ENCODE assay signal across 15 mouse cellular contexts in the genomic region with DNA sequence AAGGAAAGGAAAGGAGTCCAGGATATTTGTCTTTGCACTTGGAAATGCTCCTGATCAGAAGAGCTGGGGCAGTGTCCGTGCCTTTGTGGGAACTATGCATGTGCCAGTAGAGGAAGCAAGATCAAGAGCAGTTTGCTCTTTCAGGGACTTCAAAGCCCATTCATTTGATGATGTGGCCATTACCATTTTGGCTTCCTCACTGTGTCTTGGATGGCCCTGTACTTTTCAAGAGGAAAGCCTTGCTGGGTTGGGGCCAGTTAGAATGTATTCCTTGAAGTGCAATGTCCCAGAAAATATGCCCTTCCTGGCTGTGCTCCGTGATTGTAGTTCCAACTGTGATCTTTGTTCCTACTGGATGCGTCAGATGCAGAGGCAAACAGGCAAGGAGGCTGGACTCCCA.
DNase-seq lines count a peak whose midpoint lies in the region; ATAC-seq lines count a peak whose summit lies in the region.
"Had no signal": no experiment of that assay in that cellular context is flagged by ENCODE, and none has a peak within 500 bp of the region (broad histone marks: within the 10 kb centered on the region; RNA-seq: fewer than 3 reads in every experiment).

No protein-coding gene starts in this region.

- no peak overlapping the region for H3K27ac ChIP-seq in forebrain, embryonic 13.5 days
- H3K27ac ChIP-seq in forebrain, embryonic 11.5 days (ENCODE audit: low read depth, low read length) = no peak overlapping the region
- H3K27ac ChIP-seq: embryonic facial prominence, embryonic 15.5 days; kidney, postnatal 0 days had no signal

- no peaks in the 10 kb centered on the region for H3K9me3 ChIP-seq in forebrain, embryonic 13.5 days (replicated peaks)
- no peaks in the 10 kb centered on the region for H3K9me3 ChIP-seq in forebrain, embryonic 11.5 days (ENCODE audit: control insufficient read depth, low read length)
- H3K9me3 ChIP-seq: embryonic facial prominence, embryonic 15.5 days; megakaryocyte, embryonic 14.5 days had no signal

- no peaks in the 10 kb centered on the region for H3K27me3 ChIP-seq in forebrain, embryonic 13.5 days
- no peaks in the 10 kb centered on the region for H3K27me3 ChIP-seq in forebrain, embryonic 11.5 days (ENCODE audit: control insufficient read depth, insufficient read depth, low read length)
- H3K27me3 ChIP-seq: embryonic facial prominence, embryonic 15.5 days; megakaryocyte, embryonic 14.5 days had no signal

- no peak overlapping the region for H3K4me2 ChIP-seq in forebrain, embryonic 13.5 days
- H3K4me2 ChIP-seq in forebrain, embryonic 11.5 days (ENCODE audit: low read depth, low read length, severe bottlenecking) = no peak overlapping the region
- H3K4me2 ChIP-seq: embryonic facial prominence, embryonic 15.5 days; liver, embryonic 11.5 days had no signal

- H3K9ac ChIP-seq in forebrain, embryonic 13.5 days = no peak overlapping the region
- H3K9ac ChIP-seq in forebrain, embryonic 11.5 days (ENCODE audit: low read length) = no peak overlapping the region
- H3K9ac ChIP-seq: embryonic facial prominence, embryonic 15.5 days had no signal

- H3K4me1 ChIP-seq in forebrain, embryonic 13.5 days = no peaks in the 10 kb centered on the region
- no peaks in the 10 kb centered on the region for H3K4me1 ChIP-seq in forebrain, embryonic 11.5 days (replicated peaks; ENCODE audit: control insufficient read depth, insufficient read depth, low read length)
- H3K4me1 ChIP-seq: embryonic facial prominence, embryonic 15.5 days; megakaryocyte, embryonic 14.5 days had no signal

- DNase-seq in forebrain, embryonic 11.5 days (ENCODE audit: low spot score) = no peak
- DNase-seq in layer of hippocampus, adult 8-10 months (ENCODE audit: low spot score in 2 of 2) = peak; percentile 39 to 55
- no peak for DNase-seq in layer of hippocampus, adult 11-12 months (ENCODE audit: low spot score)
- peak; percentile 30 to 52 for DNase-seq in right cerebral cortex, adult 2 months (ENCODE audit: low spot score in 2 of 2)
- no peak for DNase-seq in right cerebral cortex, postnatal 14 days
- DNase-seq in right cerebral cortex, postnatal 4 days = peak; percentile 30
- DNase-seq in kidney, adult 8-10 months = no peak
- DNase-seq: adrenal gland, postnatal 36 days; cerebellum, adult 11 months; heart, adult 18-20 months had no signal

- WGBS in forebrain, embryonic 13.5 days = 56% methylated on average over 3 of the region's 3 CpGs
- WGBS in forebrain, embryonic 11.5 days = 58% methylated on average over 3 of the region's 3 CpGs

- peak; percentile 70 for ATAC-seq in forebrain, embryonic 13.5 days
- ATAC-seq in forebrain, embryonic 11.5 days (replicated peaks; ENCODE audit: low FRiP score) = no peak

- H3K4me3 ChIP-seq in forebrain, embryonic 13.5 days = no peak overlapping the region
- no peak overlapping the region for H3K4me3 ChIP-seq in forebrain, embryonic 11.5 days (ENCODE audit: low read depth, low read length)
- H3K4me3 ChIP-seq: embryonic facial prominence, embryonic 15.5 days; megakaryocyte, embryonic 14.5 days had no signal

- no peaks in the 10 kb centered on the region for H3K36me3 ChIP-seq in forebrain, embryonic 13.5 days (ENCODE audit: poor library complexity, severe bottlenecking)
- no peaks in the 10 kb centered on the region for H3K36me3 ChIP-seq in forebrain, embryonic 11.5 days (ENCODE audit: control insufficient read depth, insufficient read depth, low read length)
- H3K36me3 ChIP-seq: embryonic facial prominence, embryonic 15.5 days had no signal

Comparison
In these comparisons a context has a peak if more than half of its experiments do, and no peak if none do; other contexts are left out.
1. DNase-seq: peak in layer of hippocampus, adult 8-10 months (2 of 2), right cerebral cortex, adult 2 months (2 of 2) and right cerebral cortex, postnatal 4 days (single experiment); none in forebrain, embryonic 11.5 days (single experiment), layer of hippocampus, adult 11-12 months (single experiment), right cerebral cortex, postnatal 14 days (single experiment) and kidney, adult 8-10 months (0 of 2).